Mouse (Mus musculus) cerebellum, adult 9-11 months (tissue): Measurements from ENCODE around the gene Olfr871.
"Not testable (repeated sequence)": the region's sequence is repeated elsewhere in the genome, so short reads cannot be mapped to it uniquely, and the experiment has no call there.

Source experiments
- DNase-seq: peaks from one replicate; pipeline ENCODE4 v3.0.0; 2022

Gene Olfr871

GRCm38 (mm10) chr9:20211907-20212306 lies at the start of gene Olfr871:
Gene Olfr871 (plus strand): TSS chr9:20212207.
- no peak for DNase-seq

- no peak for DNase-seq
These were observed 38.0 kb upstream of the Olfr871 start, which contains the start of gene Olfr870 for GRCm38 (mm10) chr9:20173957-20174356. Gene Olfr870 (minus strand): TSS chr9:20174057.

- DNase-seq = no peak
These were observed 32.5 kb upstream of the Olfr871 start for GRCm38 (mm10) chr9:20179463-20179862.

GRCm38 (mm10) chr9:20202131-20202530 lies 9.9 kb upstream of the Olfr871 start:
- DNase-seq = no peak

- not testable (repeated sequence) for DNase-seq
These were observed 8.5 kb upstream of the Olfr871 start for GRCm38 (mm10) chr9:20203413-20203984.

- no peak for DNase-seq
These were observed 1.2 kb upstream of the Olfr871 start for GRCm38 (mm10) chr9:20210812-20211211.

- no peak for DNase-seq
These were observed 530 bp upstream of the Olfr871 start for GRCm38 (mm10) chr9:20211477-20211876.

- no peak for DNase-seq
These were observed 24.8 kb downstream of the Olfr871 start, which contains the start of gene Olfr872 for GRCm38 (mm10) chr9:20236819-20237218. Gene Olfr872 (plus strand): TSS chr9:20237119.

- DNase-seq = no peak
These were observed 25.4 kb downstream of the Olfr871 start for GRCm38 (mm10) chr9:20237378-20237777.
